ENCODE assay signal across 15 mouse cellular contexts in the genomic region with DNA sequence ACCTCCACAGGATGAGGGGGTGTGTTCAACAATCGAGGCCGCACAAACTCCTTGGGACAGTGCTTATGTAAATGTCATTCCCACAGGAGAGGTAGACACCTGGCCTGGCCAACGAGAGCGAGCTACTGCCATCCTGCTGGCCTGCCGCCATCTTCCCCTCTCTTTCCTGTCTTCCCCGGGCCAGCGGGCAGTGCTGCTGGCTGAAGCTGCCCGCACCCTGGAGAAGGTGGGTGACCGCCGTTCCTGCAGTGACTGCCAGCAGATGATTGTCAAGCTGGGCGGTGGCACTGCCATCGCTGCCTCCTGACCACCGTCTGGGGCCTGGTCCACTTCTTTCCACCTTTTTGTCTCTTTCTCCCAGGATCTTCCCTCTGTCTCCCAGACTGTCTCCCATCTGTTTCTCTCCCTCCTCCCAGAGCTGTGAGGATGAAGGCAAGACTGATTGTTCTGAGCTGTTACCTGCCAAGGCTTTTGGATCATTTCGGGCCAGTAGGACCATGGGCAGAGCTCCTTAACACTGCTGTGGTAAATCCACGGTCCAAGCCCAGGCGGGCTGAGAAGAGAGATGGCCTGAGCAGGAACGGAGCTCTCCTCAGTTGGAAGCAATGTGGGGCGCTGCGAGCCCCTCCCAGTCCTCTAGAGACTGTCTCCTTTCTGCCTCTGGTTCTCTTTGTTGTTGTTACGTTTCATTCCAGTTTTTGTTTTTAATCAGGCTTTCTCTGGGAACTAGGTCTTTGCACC. TPM values are rescaled to one million over a fixed set of nuclear protein-coding genes. Genes with fewer than 3 reads are reported as not detected.
A peak's percentile ranks its signal among the peaks of the same experiment; 100 is the strongest.
DNase-seq lines count a peak whose midpoint lies in the region; ATAC-seq lines count a peak whose summit lies in the region.
"Had no signal": no experiment of that assay in that cellular context is flagged by ENCODE, and none has a peak within 500 bp of the region (broad histone marks: within the 10 kb centered on the region; RNA-seq: fewer than 3 reads in every experiment).

No protein-coding gene starts in this region.

- DNase-seq in neural tube, embryonic 10.5 days (ENCODE audit: extremely low spot score, low spot score) = no peak
- DNase-seq in cerebellum, postnatal 10 days = peak; percentile 87 to 88
- DNase-seq in lung, postnatal 25 days (ENCODE audit: low spot score) = no peak
- no peak for DNase-seq in right cerebral cortex, postnatal 14 days
- DNase-seq: adrenal gland, adult 2 months; embryo, embryonic 11 days; gastrocnemius, postnatal 14 days; liver; lung, adult 18-20 months; thymus, adult 18-20 months had no signal

- H3K36me3 ChIP-seq in hindbrain, embryonic 12.5 days = peaks cover 65% of the 10 kb centered on the region
- H3K36me3 ChIP-seq in hindbrain, embryonic 16.5 days (ENCODE audit: control insufficient read depth, insufficient read depth, low read length) = peaks cover 31% of the 10 kb centered on the region
- H3K36me3 ChIP-seq in neural tube, embryonic 12.5 days = peaks cover 76% of the 10 kb centered on the region

- H3K27ac ChIP-seq in hindbrain, embryonic 12.5 days = peak overlapping the region; percentile 17; the same call in 1 of the 2 replicates
- no peak overlapping the region for H3K27ac ChIP-seq in hindbrain, embryonic 16.5 days (ENCODE audit: low read depth, low read length)
- peak overlapping the region; percentile 26; the same call in 1 of the 2 replicates for H3K27ac ChIP-seq in neural tube, embryonic 12.5 days

- no peak for ATAC-seq in hindbrain, embryonic 12.5 days (ENCODE audit: low FRiP score)
- ATAC-seq in hindbrain, embryonic 16.5 days = no peak
- no peak for ATAC-seq in neural tube, embryonic 12.5 days (ENCODE audit: low FRiP score, low read depth)

- H3K4me3 ChIP-seq in hindbrain, embryonic 12.5 days = no peak overlapping the region
- H3K4me3 ChIP-seq in hindbrain, embryonic 16.5 days (ENCODE audit: low read length) = no peak overlapping the region
- H3K4me3 ChIP-seq in neural tube, embryonic 12.5 days = no peak overlapping the region

- peaks cover 41% of the 10 kb centered on the region for H3K27me3 ChIP-seq in hindbrain, embryonic 12.5 days
- peaks cover 8% of the 10 kb centered on the region for H3K27me3 ChIP-seq in hindbrain, embryonic 16.5 days (replicated peaks; ENCODE audit: control insufficient read depth, insufficient read depth, low read length)
- peaks cover 39% of the 10 kb centered on the region for H3K27me3 ChIP-seq in neural tube, embryonic 12.5 days (replicated peaks)

- no peaks in the 10 kb centered on the region for H3K9me3 ChIP-seq in hindbrain, embryonic 12.5 days (replicated peaks)
- no peaks in the 10 kb centered on the region for H3K9me3 ChIP-seq in hindbrain, embryonic 16.5 days (ENCODE audit: control insufficient read depth, low read length)
- no peaks in the 10 kb centered on the region for H3K9me3 ChIP-seq in neural tube, embryonic 12.5 days

- no peak overlapping the region for H3K4me2 ChIP-seq in hindbrain, embryonic 12.5 days (replicated peaks)
- no peak overlapping the region for H3K4me2 ChIP-seq in hindbrain, embryonic 16.5 days (ENCODE audit: low read length)
- no peak overlapping the region for H3K4me2 ChIP-seq in neural tube, embryonic 12.5 days (replicated peaks)

- peaks cover 26% of the 10 kb centered on the region for H3K4me1 ChIP-seq in hindbrain, embryonic 12.5 days
- H3K4me1 ChIP-seq in hindbrain, embryonic 16.5 days (ENCODE audit: control insufficient read depth, insufficient read depth, low read depth, low read length) = peaks cover 25% of the 10 kb centered on the region
- peaks cover 20% of the 10 kb centered on the region for H3K4me1 ChIP-seq in neural tube, embryonic 12.5 days

- 73% methylated on average over 20 of the region's 20 CpGs for WGBS in hindbrain, embryonic 12.5 days
- WGBS in hindbrain, embryonic 16.5 days = 62% methylated on average over 20 of the region's 20 CpGs
- WGBS in neural tube, embryonic 12.5 days = 82% methylated on average over 20 of the region's 20 CpGs

- no peak overlapping the region for H3K9ac ChIP-seq in hindbrain, embryonic 12.5 days
- no peak overlapping the region for H3K9ac ChIP-seq in hindbrain, embryonic 16.5 days (ENCODE audit: low read depth, low read length)
- no peak overlapping the region; the same call in 1 of the 2 replicates for H3K9ac ChIP-seq in neural tube, embryonic 12.5 days

RNA-seq across cellular contexts. Expression of gene Shisa8, which starts 8.8 kb away (rescaled TPM):
- polyA plus RNA-seq in hindbrain, embryonic 12.5 days (2016; fragmentation: Nextera tagmentation; extraction: Ambion mirVana) = 1.6 and 1.7 TPM in 2 replicates
- 3.4 and 4.2 TPM in 2 replicates for polyA plus RNA-seq in hindbrain, embryonic 16.5 days (2015; fragmentation: Nextera tagmentation; extraction: Ambion mirVana)
- polyA plus RNA-seq in neural tube, embryonic 12.5 days (2016; fragmentation: Nextera tagmentation; extraction: Ambion mirVana) = 0.29 and 0.46 TPM in 2 replicates

RNA-seq across cellular contexts. Expression of gene Tnfrsf13c, which starts 20.4 kb away (rescaled TPM):
- 0.18 and 0.34 TPM in 2 replicates for polyA plus RNA-seq in hindbrain, embryonic 12.5 days (2016; fragmentation: Nextera tagmentation; extraction: Ambion mirVana)
- 0.10 and 0.31 TPM in 2 replicates for polyA plus RNA-seq in hindbrain, embryonic 16.5 days (2015; fragmentation: Nextera tagmentation; extraction: Ambion mirVana)
- polyA plus RNA-seq in neural tube, embryonic 12.5 days (2016; fragmentation: Nextera tagmentation; extraction: Ambion mirVana) = 0.10 and 0.22 TPM in 2 replicates
- polyA plus RNA-seq: heart, postnatal 0 days had no signal

RNA-seq across cellular contexts. Expression of gene Cenpm, which starts 40.8 kb away (rescaled TPM):
- polyA plus RNA-seq in hindbrain, embryonic 12.5 days (2016; fragmentation: Nextera tagmentation; extraction: Ambion mirVana) = 51.1 and 51.4 TPM in 2 replicates
- 20.0 and 24.0 TPM in 2 replicates for polyA plus RNA-seq in hindbrain, embryonic 16.5 days (2015; fragmentation: Nextera tagmentation; extraction: Ambion mirVana)
- 45.5 and 45.8 TPM in 2 replicates for polyA plus RNA-seq in neural tube, embryonic 12.5 days (2016; fragmentation: Nextera tagmentation; extraction: Ambion mirVana)

RNA-seq across cellular contexts. Expression of gene 1500009C09Rik, which starts 48.4 kb away (rescaled TPM):
- 1.3 and 1.6 TPM in 2 replicates for polyA plus RNA-seq in hindbrain, embryonic 12.5 days (2016; fragmentation: Nextera tagmentation; extraction: Ambion mirVana)
- polyA plus RNA-seq in hindbrain, embryonic 16.5 days (2015; fragmentation: Nextera tagmentation; extraction: Ambion mirVana) = 16.7 and 20.3 TPM in 2 replicates
- 1.7 and 3.2 TPM in 2 replicates for polyA plus RNA-seq in neural tube, embryonic 12.5 days (2016; fragmentation: Nextera tagmentation; extraction: Ambion mirVana)
- polyA plus RNA-seq: heart, postnatal 0 days; kidney, embryonic 16.5 days had no signal

RNA-seq across cellular contexts. Expression of gene Srebf2, which starts 56.8 kb away (rescaled TPM):
- polyA plus RNA-seq in hindbrain, embryonic 12.5 days (2016; fragmentation: Nextera tagmentation; extraction: Ambion mirVana) = 230 and 244 TPM in 2 replicates
- 179 and 196 TPM in 2 replicates for polyA plus RNA-seq in hindbrain, embryonic 16.5 days (2015; fragmentation: Nextera tagmentation; extraction: Ambion mirVana)
- polyA plus RNA-seq in neural tube, embryonic 12.5 days (2016; fragmentation: Nextera tagmentation; extraction: Ambion mirVana) = 238 and 239 TPM in 2 replicates

Comparison
In these comparisons a context has a peak if more than half of its experiments do, and no peak if none do; other contexts are left out.
1. DNase-seq: peak in cerebellum, postnatal 10 days (2 of 2); none in neural tube, embryonic 10.5 days (single experiment), lung, postnatal 25 days (single experiment) and right cerebral cortex, postnatal 14 days (single experiment).